Mouse (Mus musculus) thymus, adult 2 months (tissue): ENCODE data around the gene Krt36.

Source experiments
- CTCF ChIP-seq: fragments of 200-500 bp; IDR thresholded peaks from 2 replicates; pipeline ENCODE4 v1.5.1; 2012; ENCODE audit warnings: mild to moderate bottlenecking, control low read depth, low read length, moderate library complexity, borderline replicate concordance; ENCODE audit not compliant: control insufficient read depth, poor library complexity, insufficient read depth; ENCODE audit errors: extremely low read depth
- POLR2A ChIP-seq: fragments of 200-500 bp; IDR thresholded peaks from 2 replicates; pipeline ENCODE4 v1.6.1; 2012; ENCODE audit warnings: mild to moderate bottlenecking, low read length, control low read depth, moderate library complexity; ENCODE audit not compliant: control insufficient read depth, poor library complexity, insufficient read depth; ENCODE audit errors: extremely low read depth

- TF ChIP-seq CTCF = no peak
- TF ChIP-seq POLR2A = no peak
These were observed 19.5 kb upstream of the Krt36 start for GRCm38 (mm10) chr11:100124901-100125300.
